Mouse (Mus musculus) CH12.LX (cell line): Measurements from ENCODE around the gene Fgfbp3. TPM values are rescaled to one million over a fixed set of nuclear protein-coding genes. Genes with fewer than 3 reads are reported as not detected.
A peak's percentile ranks its signal among the peaks of the same experiment; 100 is the strongest.

ENCODE experiments used
- DNase-seq: peaks from one replicate; pipeline ENCODE4 v3.0.0-alpha.2; 2013; ENCODE audit errors: extremely low read depth
- H3K27ac ChIP-seq: 2 replicates; pipeline ENCODE4 v1.5.1; 2012; ENCODE audit warnings: low read depth, mild to moderate bottlenecking, control low read depth, moderate library complexity; ENCODE audit not compliant: insufficient read depth
- H3K27me3 ChIP-seq: replicated peaks from 2 replicates; pipeline ENCODE3; 2012; ENCODE audit warnings: inconsistent platforms
- H3K36me3 ChIP-seq, 2 experiments: replicated peaks in 1 of 2; 2 replicates each; pipeline versions ENCODE3 to v1.6.1; 2012; ENCODE audit warnings: inconsistent platforms in 1 of 2, low read length in 1 of 2, mild to moderate bottlenecking in 1 of 2, mixed read lengths in 1 of 2, moderate library complexity in 1 of 2; ENCODE audit not compliant: control insufficient read depth in 1 of 2, insufficient read depth in 1 of 2
- H3K4me1 ChIP-seq, 2 experiments: 2 replicates each; pipeline ENCODE4 v1.6.1; 2012; ENCODE audit warnings: inconsistent platforms in 1 of 2, moderate library complexity in 1 of 2; ENCODE audit not compliant: insufficient read depth in 2 of 2, control insufficient read depth in 1 of 2
- H3K4me2 ChIP-seq: 2 replicates; pipeline ENCODE4 v1.6.1; 2012; ENCODE audit warnings: low read depth, mild to moderate bottlenecking, control low read depth; ENCODE audit not compliant: poor library complexity, insufficient read depth, severe bottlenecking
- H3K4me3 ChIP-seq, 3 experiments: fragments of 150-350 bp in 1 of 3; sonication (generic) in 1 of 3; replicated peaks in 1 of 3; 2 replicates each; pipeline versions ENCODE3 to v1.5.1; 2011 to 2012; ENCODE audit warnings: low read depth in 2 of 3, low read length in 2 of 3, mild to moderate bottlenecking in 2 of 3, moderate library complexity in 2 of 3, control low read depth in 1 of 3, improper control_type of control experiment in 1 of 3, inconsistent platforms in 1 of 3, mixed read lengths in 1 of 3; ENCODE audit not compliant: poor library complexity in 1 of 3
- H3K79me2 ChIP-seq: replicated peaks from 2 replicates; pipeline ENCODE4 v1.6.1; 2012; ENCODE audit warnings: mild to moderate bottlenecking, moderate library complexity; ENCODE audit not compliant: control insufficient read depth, poor library complexity, insufficient read depth, severe bottlenecking; ENCODE audit errors: extremely low read depth
- H3K9ac ChIP-seq: 2 replicates; pipeline ENCODE4 v1.6.1; 2012; ENCODE audit warnings: low read depth, mild to moderate bottlenecking, control low read depth, moderate library complexity; ENCODE audit not compliant: insufficient read depth
- H3K9me3 ChIP-seq: replicated peaks from 2 replicates; pipeline ENCODE3; 2012; ENCODE audit warnings: low read length, inconsistent platforms, mixed read lengths
- BHLHE40 ChIP-seq: IDR thresholded peaks from 2 replicates; pipeline ENCODE4 v1.6.1; 2011; ENCODE audit warnings: mild to moderate bottlenecking, low read depth, low read length, improper control_type of control experiment
- CHD1 ChIP-seq: IDR thresholded peaks from 2 replicates; pipeline ENCODE4 v1.6.1; 2012; ENCODE audit warnings: low read depth, low read length, improper control_type of control experiment, inconsistent platforms
- CTCF ChIP-seq, 2 experiments: IDR thresholded peaks in 1 of 2; conservative IDR thresholded peaks in 1 of 2; 2 replicates each; pipeline ENCODE4 v1.5.1; 2011 to 2012; ENCODE audit warnings: low read depth in 2 of 2, low read length in 2 of 2, improper control_type of control experiment in 1 of 2, inconsistent platforms in 1 of 2, mild to moderate bottlenecking in 1 of 2, moderate library complexity in 1 of 2
- E2F4 ChIP-seq: IDR thresholded peaks from 2 replicates; pipeline ENCODE4 v1.6.1; 2011; ENCODE audit warnings: low read depth, low read length, improper control_type of control experiment; ENCODE audit not compliant: insufficient replicate concordance
- ELF1 ChIP-seq: IDR thresholded peaks from 2 replicates; pipeline ENCODE4 v1.6.1; 2014; ENCODE audit warnings: low read depth, mild to moderate bottlenecking, inconsistent platforms, low read length, improper control_type of control experiment
- ETS1 ChIP-seq: conservative IDR thresholded peaks from 2 replicates; pipeline ENCODE4 v1.6.1; 2012; ENCODE audit warnings: low read depth, mild to moderate bottlenecking, inconsistent platforms, low read length, improper control_type of control experiment, moderate library complexity
- HCFC1 ChIP-seq: IDR thresholded peaks from 2 replicates; pipeline ENCODE4 v1.6.1; 2012; ENCODE audit warnings: low read depth, mild to moderate bottlenecking, inconsistent platforms, low read length, improper control_type of control experiment
- IRF4 ChIP-seq: IDR thresholded peaks from 2 replicates; pipeline ENCODE4 v1.6.1; 2014; ENCODE audit warnings: low read depth, mild to moderate bottlenecking, inconsistent platforms, low read length, improper control_type of control experiment
- JUN ChIP-seq: IDR thresholded peaks from 2 replicates; pipeline ENCODE4 v1.6.1; 2011; ENCODE audit warnings: low read depth, mild to moderate bottlenecking, low read length, improper control_type of control experiment, moderate library complexity; ENCODE audit not compliant: insufficient read depth
- JUND ChIP-seq: conservative IDR thresholded peaks from 2 replicates; pipeline ENCODE4 v1.6.1; 2011; ENCODE audit warnings: low read depth, low read length, improper control_type of control experiment
- KAT2A ChIP-seq: IDR thresholded peaks from 2 replicates; pipeline ENCODE4 v1.6.1; 2012; ENCODE audit warnings: low read length, improper control_type of control experiment, inconsistent platforms; ENCODE audit not compliant: insufficient replicate concordance
- MAFK ChIP-seq: IDR thresholded peaks from 2 replicates; pipeline ENCODE4 v1.6.1; 2011; ENCODE audit warnings: low read length, improper control_type of control experiment; ENCODE audit not compliant: insufficient replicate concordance
- MAX ChIP-seq: IDR thresholded peaks from 2 replicates; pipeline ENCODE4 v1.6.1; 2011; ENCODE audit warnings: low read length, improper control_type of control experiment
- MAZ ChIP-seq: IDR thresholded peaks from 2 replicates; pipeline ENCODE4 v1.6.1; 2012; ENCODE audit warnings: low read depth, mild to moderate bottlenecking, inconsistent platforms, low read length, improper control_type of control experiment, moderate library complexity
- MEF2A ChIP-seq: IDR thresholded peaks from 2 replicates; pipeline ENCODE4 v1.6.1; 2014; ENCODE audit warnings: low read depth, mild to moderate bottlenecking, inconsistent platforms, low read length, improper control_type of control experiment, borderline replicate concordance
- MXI1 ChIP-seq: IDR thresholded peaks from 2 replicates; pipeline ENCODE4 v1.6.1; 2011; ENCODE audit warnings: mild to moderate bottlenecking, low read depth, low read length, improper control_type of control experiment
- MYC ChIP-seq: IDR thresholded peaks from 2 replicates; pipeline ENCODE4 v1.6.1; 2011; ENCODE audit warnings: low read depth, mild to moderate bottlenecking, improper control_type of control experiment, low read length
- NELFE ChIP-seq: IDR thresholded peaks from 2 replicates; pipeline ENCODE4 v1.6.1; 2011; ENCODE audit warnings: low read depth, low read length, improper control_type of control experiment
- NRF1 ChIP-seq: IDR thresholded peaks from 2 replicates; pipeline ENCODE4 v1.6.1; 2014; ENCODE audit warnings: low read depth, mild to moderate bottlenecking, inconsistent platforms, low read length, improper control_type of control experiment, moderate library complexity
- SIN3A ChIP-seq: IDR thresholded peaks from 2 replicates; pipeline ENCODE4 v1.6.1; 2012; ENCODE audit warnings: low read length, improper control_type of control experiment, inconsistent platforms
- SMC3 ChIP-seq: IDR thresholded peaks from 2 replicates; pipeline ENCODE4 v1.6.1; 2011; ENCODE audit warnings: low read depth, low read length, improper control_type of control experiment
- TBP ChIP-seq: conservative IDR thresholded peaks from 2 replicates; pipeline ENCODE4 v1.6.1; 2011; ENCODE audit warnings: low read depth, low read length, improper control_type of control experiment
- TCF12 ChIP-seq: IDR thresholded peaks from 2 replicates; pipeline ENCODE4 v1.6.1; 2014; ENCODE audit warnings: low read depth, mild to moderate bottlenecking, inconsistent platforms, low read length, improper control_type of control experiment
- UBTF ChIP-seq: IDR thresholded peaks from 2 replicates; pipeline ENCODE4 v1.6.1; 2012; ENCODE audit warnings: low read depth, mild to moderate bottlenecking, inconsistent platforms, low read length, improper control_type of control experiment, moderate library complexity
- USF1 ChIP-seq: IDR thresholded peaks from 2 replicates; pipeline ENCODE4 v1.6.1; 2014; ENCODE audit warnings: low read depth, mild to moderate bottlenecking, inconsistent platforms, low read length, improper control_type of control experiment
- USF2 ChIP-seq: conservative IDR thresholded peaks from 2 replicates; pipeline ENCODE4 v1.6.1; 2011; ENCODE audit warnings: low read depth, low read length, improper control_type of control experiment
- ZC3H11A ChIP-seq: IDR thresholded peaks from 2 replicates; pipeline ENCODE4 v1.6.1; 2012; ENCODE audit warnings: low read depth, mild to moderate bottlenecking, inconsistent platforms, low read length, improper control_type of control experiment
- ZMIZ1 ChIP-seq: IDR thresholded peaks from 2 replicates; pipeline ENCODE4 v1.6.1; 2012; ENCODE audit warnings: low read depth, mild to moderate bottlenecking, inconsistent platforms, low read length, improper control_type of control experiment
- ZNF384 ChIP-seq: IDR thresholded peaks from 2 replicates; pipeline ENCODE4 v1.6.1; 2012; ENCODE audit warnings: low read depth, low read length, improper control_type of control experiment, inconsistent platforms
- dilution Hi-C: fragments of 300-500 bp; cut with MboI; formaldehyde crosslinking; loops from 2 replicates; pipeline ENCODE4 v1.14.3; 2020; ENCODE audit warnings: low sequenced_read_pairs; ENCODE audit not compliant: extremely low pct_unique_long_range_greater_than_20kb, extremely low pct_ligation_motif_present
- in situ Hi-C: fragments of 300-500 bp; cut with MboI; formaldehyde crosslinking; loops from 3 replicates; pipeline ENCODE4 v1.14.3; 2019; ENCODE audit warnings: low sequenced_read_pairs, low pct_ligation_motif_present, low pct_unique_long_range_greater_than_20kb, mixed read lengths
- polyA plus RNA-seq: library from polyadenylated mRNA; unstranded; fragments of >175 nt; gene quantifications from 2 replicates; pipeline ENCODE4 v1.2.1, GENCODE M21; 2012; ENCODE audit warnings: low read depth; ENCODE audit not compliant: insufficient read length
- total RNA-seq, 2 experiments: library from RNA; depleted of rRNA; stranded (reverse); fragments of 300-350 nt in 1 of 2; fragments of >200 nt in 1 of 2; gene quantifications; 2 replicates each; pipeline ENCODE4 v1.2.3; 2012 to 2014

The Fgfbp3 gene
- total and polyA plus RNA-seq, 3 experiments = 0.64 to 2.1 (median 1.6) TPM

DNA sequence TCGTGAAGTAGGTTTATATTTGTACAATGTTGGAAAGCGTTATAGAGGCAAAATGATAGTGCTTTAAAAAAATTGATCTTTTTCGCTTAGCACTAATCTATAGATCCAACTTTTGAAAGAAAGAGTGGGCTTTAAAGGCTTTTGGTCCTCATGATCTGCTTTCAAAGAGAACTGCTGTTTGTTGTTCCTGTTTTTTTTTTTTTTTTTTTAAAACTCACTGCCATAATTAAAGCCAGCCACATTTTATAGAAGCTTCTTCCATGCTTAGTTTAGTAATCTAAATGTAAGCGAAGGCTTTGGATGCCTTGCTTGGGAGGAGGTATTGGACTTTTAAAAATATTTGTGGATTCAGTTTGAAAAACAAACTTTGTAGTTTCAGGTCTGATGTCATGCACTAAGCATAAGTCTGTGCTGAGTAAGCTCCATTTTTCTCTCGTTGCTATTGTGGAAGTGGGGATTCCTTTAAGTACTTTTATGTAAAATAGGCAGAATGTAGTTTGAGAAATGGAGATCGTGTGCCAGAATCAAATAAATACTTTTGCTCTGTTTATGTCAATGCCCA, 8.5 kb upstream of the Fgfbp3 start (continued):
- TF ChIP-seq SIN3A (peak; percentile 67; the same call in 1 of the 2 replicates), ZNF384 (peak; percentile 87), E2F4 (no peak), ETS1 (peak; percentile 69), CTCF (conservative IDR thresholded peaks at IDR 0.05 in 1 of 2, IDR thresholded peaks at IDR 0.05 in 1 of 2; ENCODE audit: low read depth in 2 of 2, low read length in 2 of 2) (no peak), HCFC1 (no peak), USF1 (no peak), MAX (no peak), USF2 (no peak), MEF2A (peak; percentile 89)

DNA sequence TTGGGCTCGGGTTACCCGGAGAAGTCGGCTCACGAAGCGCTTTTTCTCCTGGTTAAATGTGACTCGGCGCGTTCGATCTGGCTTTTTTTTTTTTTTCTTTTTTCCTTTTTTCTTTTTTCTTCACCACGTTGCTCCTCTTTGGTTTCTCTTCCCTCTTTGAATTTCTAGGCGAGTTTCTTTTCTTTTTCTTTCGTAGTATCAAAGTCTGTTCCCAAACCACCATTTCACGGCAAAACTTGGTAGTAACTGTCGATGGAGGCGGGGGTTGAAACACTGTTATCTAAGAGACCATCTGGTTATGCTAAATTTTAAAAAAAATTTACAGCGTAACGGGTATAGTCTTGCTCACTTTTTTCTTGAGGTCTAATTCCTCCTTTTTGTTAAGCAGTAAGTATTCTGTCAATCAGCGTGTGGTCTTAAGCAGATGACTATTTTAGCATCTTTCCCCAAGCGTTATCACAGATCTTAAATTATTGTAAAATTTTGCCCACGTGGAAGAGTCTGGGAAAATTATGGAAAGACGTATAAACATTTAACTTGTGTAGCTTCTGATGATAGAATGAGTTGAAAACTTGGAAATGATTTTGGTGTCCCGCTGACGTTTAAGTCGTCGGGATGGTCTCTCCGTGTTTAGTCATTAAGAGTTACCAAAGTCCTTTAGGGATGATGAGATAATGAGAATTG, 7.3 kb upstream of the Fgfbp3 start:
- H3K9me3 ChIP-seq = no peaks in the 10 kb centered on the region
- DNase-seq = peak; percentile 24
- H3K27ac ChIP-seq = peak overlapping the region; percentile 82
- in situ Hi-C loops = no loop called here
- H3K4me2 ChIP-seq = peak overlapping the region; percentile 80
- H3K36me3 ChIP-seq = peaks cover 0 to 5% of the 10 kb centered on the region in 2 experiments
- peaks cover 55% of the 10 kb centered on the region for H3K79me2 ChIP-seq
- H3K4me3 ChIP-seq = peak overlapping the region; percentile 84 to 95 (median 90)
- peak overlapping the region; percentile 85 for H3K9ac ChIP-seq
- TF ChIP-seq CTCF (conservative IDR thresholded peaks at IDR 0.05 in 1 of 2, IDR thresholded peaks at IDR 0.05 in 1 of 2; ENCODE audit: low read depth in 2 of 2, low read length in 2 of 2) = no peak
- peak; percentile 64 for TF ChIP-seq CHD1
- no peak for TF ChIP-seq NELFE
- TF ChIP-seq JUND = no peak
- TF ChIP-seq MYC = no peak; the same call in 1 of the 2 replicates
- TF ChIP-seq UBTF = peak; percentile 79
- no peak for TF ChIP-seq ZMIZ1
- TF ChIP-seq KAT2A = no peak
- no peak for TF ChIP-seq NRF1
- 0 out of 2 replicates have a peak, but pooled peaks have one; percentile 14 for TF ChIP-seq IRF4
- TF ChIP-seq ELF1 = no peak
- no peak for TF ChIP-seq ZC3H11A
- no peak for TF ChIP-seq MXI1
- peak; percentile 61 for TF ChIP-seq SIN3A
- TF ChIP-seq JUN = no peak
- peak; percentile 45; the same call in 1 of the 2 replicates for TF ChIP-seq MAX
- no peak for TF ChIP-seq TBP
- TF ChIP-seq USF1 = no peak
- no peak for TF ChIP-seq TCF12
- no peak for TF ChIP-seq USF2
- 0 out of 2 replicates have a peak, but pooled peaks have one; percentile 19 for TF ChIP-seq BHLHE40
- no peak for TF ChIP-seq SMC3
- TF ChIP-seq ZNF384 = peak; percentile 74
- 0 out of 2 replicates have a peak, but pooled peaks have one; percentile 12 for TF ChIP-seq MAFK
- TF ChIP-seq MAZ = no peak
- no peak for TF ChIP-seq MEF2A
- dilution Hi-C loops = no loop called here
- peaks cover 3 to 20% of the 10 kb centered on the region in 2 experiments; a peak in 3 of 4 replicates for H3K4me1 ChIP-seq
- no peaks in the 10 kb centered on the region for H3K27me3 ChIP-seq
